Comparison of ENCODE assay signal across 27 mouse cellular contexts in the genomic region with DNA sequence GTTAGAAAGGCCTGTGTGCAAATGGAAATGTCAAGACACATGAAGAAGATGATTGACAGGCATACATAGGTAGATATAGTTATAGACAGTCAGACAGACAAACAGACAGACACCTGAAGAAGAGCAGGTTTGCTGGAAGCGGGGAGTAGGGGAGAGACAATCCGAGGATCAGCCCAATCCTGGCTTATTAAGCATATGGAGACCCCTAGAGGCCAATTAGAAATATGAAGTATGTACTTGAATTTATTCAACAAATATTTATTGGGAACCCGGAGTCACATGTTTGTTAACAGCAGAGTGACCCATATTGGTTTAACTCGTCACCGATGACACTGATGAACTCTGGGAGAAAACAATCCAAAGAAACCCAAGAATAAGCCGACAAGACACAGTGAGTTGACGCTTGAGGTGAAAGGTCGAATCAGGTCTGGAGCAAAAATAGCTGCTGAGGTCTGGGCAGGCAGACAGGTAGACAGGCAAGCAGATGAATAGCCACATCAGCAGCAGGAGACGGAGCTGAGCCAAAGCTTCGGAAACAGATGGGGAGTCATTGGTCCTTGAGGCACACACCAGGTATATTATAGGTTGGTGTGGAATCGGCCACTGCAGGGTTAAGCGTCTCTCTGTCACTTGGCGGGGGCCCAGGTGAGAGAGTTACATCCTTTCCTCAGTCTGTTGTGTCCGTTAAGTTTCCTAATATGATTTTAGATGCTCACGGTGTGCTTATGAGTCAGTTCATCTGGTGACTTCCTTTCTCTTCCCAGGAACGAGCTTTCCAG. TPM values are rescaled to one million over a fixed set of nuclear protein-coding genes. Genes with fewer than 3 reads are reported as not detected.
DNase-seq lines count a peak whose midpoint lies in the region; ATAC-seq and TF ChIP-seq lines count a peak whose summit lies in the region.
"Had no signal": no experiment of that assay in that cellular context is flagged by ENCODE, and none has a peak within 500 bp of the region (broad histone marks: within the 10 kb centered on the region; RNA-seq: fewer than 3 reads in every experiment).

No protein-coding gene starts in this region.

- no peak overlapping the region for H3K4me3 ChIP-seq in heart, postnatal 0 days (ENCODE audit: low read depth, low read length)
- H3K4me3 ChIP-seq in midbrain, postnatal 0 days (ENCODE audit: low read depth, low read length), result no peak overlapping the region
- no peak overlapping the region for H3K4me3 ChIP-seq in midbrain, embryonic 16.5 days (ENCODE audit: low read depth, low read length)
- H3K4me3 ChIP-seq: embryonic facial prominence, embryonic 12.5 days; erythroblast, embryonic 14.5 days; forebrain, embryonic 15.5 days; heart, embryonic 13.5 days; limb, embryonic 10.5 days; lung, embryonic 15.5 days; midbrain, embryonic 12.5 days; neural tube, embryonic 13.5 days had no signal

- TF ChIP-seq CTCF in heart, postnatal 0 days (IDR thresholded peaks at IDR 0.05; ENCODE audit: low read depth), result 0 out of 2 replicates have a peak, but pooled peaks have one; percentile 8
- TF ChIP-seq CTCF in midbrain, postnatal 0 days (IDR thresholded peaks at IDR 0.05), result peak; percentile 22; the same call in 1 of the 2 replicates

- no peak for TF ChIP-seq EP300 in heart, postnatal 0 days (IDR thresholded peaks at IDR 0.05; ENCODE audit: low read depth)

- H3K27ac ChIP-seq in heart, postnatal 0 days (ENCODE audit: low read depth), result no peak overlapping the region
- H3K27ac ChIP-seq in midbrain, postnatal 0 days (ENCODE audit: low read depth, low read length), result no peak overlapping the region
- H3K27ac ChIP-seq in midbrain, embryonic 16.5 days (ENCODE audit: low read length), result no peak overlapping the region
- H3K27ac ChIP-seq: embryonic facial prominence, embryonic 12.5 days; forebrain, embryonic 15.5 days; heart, embryonic 13.5 days; hindbrain, postnatal 0 days; limb, embryonic 10.5 days; lung, embryonic 15.5 days; midbrain, embryonic 12.5 days; neural tube, embryonic 13.5 days had no signal

- no peak for ATAC-seq in heart, postnatal 0 days (ENCODE audit: insufficient read depth, low read depth)
- ATAC-seq in midbrain, postnatal 0 days (ENCODE audit: low FRiP score), result no peak
- no peak for ATAC-seq in midbrain, embryonic 16.5 days
- ATAC-seq: forebrain, embryonic 15.5 days; hindbrain, postnatal 0 days; intestine, postnatal 0 days had no signal

- no peak overlapping the region for H3K4me2 ChIP-seq in heart, postnatal 0 days (ENCODE audit: low read depth, low read length)
- no peak overlapping the region for H3K4me2 ChIP-seq in midbrain, postnatal 0 days (ENCODE audit: low read depth, low read length, poor library complexity, severe bottlenecking)
- no peak overlapping the region for H3K4me2 ChIP-seq in midbrain, embryonic 16.5 days (ENCODE audit: low read length)
- H3K4me2 ChIP-seq: embryonic facial prominence, embryonic 12.5 days; forebrain, embryonic 15.5 days; heart, embryonic 13.5 days; liver, embryonic 11.5 days; lung, embryonic 15.5 days; midbrain, embryonic 12.5 days; neural tube, embryonic 13.5 days had no signal

- DNase-seq in cerebellum, adult 11-12 months, result peak; percentile 48
- no peak for DNase-seq in cerebellum, postnatal 4 days (ENCODE audit: low spot score in 2 of 2)
- DNase-seq in heart, postnatal 0 days (ENCODE audit: low spot score), result no peak
- DNase-seq in heart, postnatal 4 days, result no peak
- DNase-seq in midbrain, postnatal 0 days (ENCODE audit: low spot score), result no peak
- no peak for DNase-seq in Muller cell, postnatal 12 days (ENCODE audit: inconsistent ontology term)
- DNase-seq in testis, postnatal 10 days (ENCODE audit: low spot score), result no peak
- DNase-seq: adrenal gland, adult 2 months; gastrocnemius, postnatal 36 days; kidney, postnatal 10 days; right cerebral cortex, adult 18-20 months; thymus, postnatal 25 days had no signal

- no peaks in the 10 kb centered on the region for H3K27me3 ChIP-seq in heart, postnatal 0 days (ENCODE audit: control insufficient read depth, insufficient read depth, low read length)
- H3K27me3 ChIP-seq in midbrain, postnatal 0 days (ENCODE audit: insufficient read depth, low read length), result no peaks in the 10 kb centered on the region
- H3K27me3 ChIP-seq in midbrain, embryonic 16.5 days (ENCODE audit: control insufficient read depth, insufficient read depth, low read depth, low read length), result no peaks in the 10 kb centered on the region
- H3K27me3 ChIP-seq: embryonic facial prominence, embryonic 12.5 days; forebrain, embryonic 15.5 days; heart, embryonic 13.5 days; lung, embryonic 15.5 days; midbrain, embryonic 12.5 days had no signal

- H3K4me1 ChIP-seq in heart, postnatal 0 days (ENCODE audit: control insufficient read depth, insufficient read depth), result no peaks in the 10 kb centered on the region
- no peaks in the 10 kb centered on the region for H3K4me1 ChIP-seq in midbrain, postnatal 0 days (ENCODE audit: insufficient read depth, low read length)
- H3K4me1 ChIP-seq in midbrain, embryonic 16.5 days (ENCODE audit: control insufficient read depth, insufficient read depth, low read length), result no peaks in the 10 kb centered on the region; the same call in 1 of the 2 replicates
- H3K4me1 ChIP-seq: embryonic facial prominence, embryonic 12.5 days; forebrain, embryonic 15.5 days; limb, embryonic 10.5 days; lung, embryonic 15.5 days; midbrain, embryonic 12.5 days; neural tube, embryonic 13.5 days had no signal

- no peaks in the 10 kb centered on the region for H3K9me3 ChIP-seq in heart, postnatal 0 days (replicated peaks; ENCODE audit: control insufficient read depth, low read length)
- H3K9me3 ChIP-seq in midbrain, postnatal 0 days (ENCODE audit: low read length), result no peaks in the 10 kb centered on the region
- peaks cover 3% of the 10 kb centered on the region; the same call in 1 of the 2 replicates for H3K9me3 ChIP-seq in midbrain, embryonic 16.5 days (replicated peaks; ENCODE audit: control insufficient read depth, low read length, poor library complexity, severe bottlenecking)
- H3K9me3 ChIP-seq: embryonic facial prominence, embryonic 12.5 days; forebrain, embryonic 15.5 days; heart, embryonic 13.5 days; limb, embryonic 10.5 days; lung, embryonic 15.5 days; midbrain, embryonic 12.5 days had no signal

- H3K9ac ChIP-seq in heart, postnatal 0 days (replicated peaks; ENCODE audit: low read depth, low read length), result no peak overlapping the region
- no peak overlapping the region for H3K9ac ChIP-seq in midbrain, postnatal 0 days (replicated peaks; ENCODE audit: low read length, poor library complexity, severe bottlenecking)
- H3K9ac ChIP-seq in midbrain, embryonic 16.5 days (ENCODE audit: low read depth, low read length), result no peak overlapping the region
- H3K9ac ChIP-seq: embryonic facial prominence, embryonic 12.5 days; forebrain, embryonic 15.5 days; heart, embryonic 13.5 days; lung, embryonic 15.5 days; midbrain, embryonic 12.5 days; neural tube, embryonic 13.5 days had no signal

- 74% methylated on average over 16 of the region's 16 CpGs for WGBS in heart, postnatal 0 days
- 87% methylated on average over 16 of the region's 16 CpGs for WGBS in midbrain, postnatal 0 days
- 88% methylated on average over 16 of the region's 16 CpGs for WGBS in midbrain, embryonic 16.5 days

- H3K36me3 ChIP-seq in heart, postnatal 0 days (replicated peaks; ENCODE audit: control insufficient read depth, insufficient read depth, low read length), result no peaks in the 10 kb centered on the region
- H3K36me3 ChIP-seq in midbrain, postnatal 0 days (ENCODE audit: insufficient read depth, low read length), result no peaks in the 10 kb centered on the region
- no peaks in the 10 kb centered on the region for H3K36me3 ChIP-seq in midbrain, embryonic 16.5 days (ENCODE audit: control insufficient read depth, insufficient read depth, low read length)
- H3K36me3 ChIP-seq: embryonic facial prominence, embryonic 12.5 days; forebrain, embryonic 15.5 days; heart, embryonic 13.5 days; limb, embryonic 10.5 days; lung, embryonic 15.5 days; midbrain, embryonic 12.5 days; neural tube, embryonic 13.5 days had no signal

RNA-seq across cellular contexts. Expression of a gene that starts 10.1 kb away (rescaled TPM):
- total RNA-seq in heart, postnatal 0 days (2014; rRNA removed; ENCODE audit: low replicate concordance), result 6.8 and 9.0 TPM in 2 replicates
- polyA plus RNA-seq in heart, postnatal 0 days (2015; fragmentation: Nextera tagmentation; extraction: Ambion mirVana), result 25.0 and 32.0 TPM in 2 replicates
- 10 to 100 TPM; 43.2 to 48.2 TPM for total RNA-seq in heart, postnatal 4 days (2021)
- total RNA-seq in midbrain, postnatal 0 days (2014; rRNA removed), result 8.9 and 17.8 TPM in 2 replicates
- 28.9 and 35.0 TPM in 2 replicates for polyA plus RNA-seq in midbrain, postnatal 0 days (2015; fragmentation: Nextera tagmentation; extraction: Ambion mirVana)
- polyA plus RNA-seq in midbrain, embryonic 16.5 days (2015; fragmentation: Nextera tagmentation; extraction: Ambion mirVana), result 31.2 and 32.2 TPM in 2 replicates

RNA-seq across cellular contexts. Expression of a gene that starts 29.0 kb away (rescaled TPM):
- not detected in 2 replicates for total RNA-seq in heart, postnatal 0 days (2014; rRNA removed; ENCODE audit: low replicate concordance)
- not detected in 2 replicates for polyA plus RNA-seq in heart, postnatal 0 days (2015; fragmentation: Nextera tagmentation; extraction: Ambion mirVana)
- total RNA-seq in heart, postnatal 4 days (2021), result not detected
- not detected in 2 replicates for total RNA-seq in midbrain, postnatal 0 days (2014; rRNA removed)
- not detected in 2 replicates for polyA plus RNA-seq in midbrain, postnatal 0 days (2015; fragmentation: Nextera tagmentation; extraction: Ambion mirVana)
- polyA plus RNA-seq in midbrain, embryonic 16.5 days (2015; fragmentation: Nextera tagmentation; extraction: Ambion mirVana), result not detected in 2 replicates
- total RNA-seq: adrenal gland, adult 2 months; gastrocnemius, postnatal 36 days; hematopoietic stem cell, adult 5-6 weeks; hindbrain, postnatal 0 days; layer of hippocampus, adult 8-10 months; left cerebral cortex, adult 18-20 months had no signal
- polyA plus RNA-seq: adrenal gland, adult 2 months; embryonic facial prominence, embryonic 12.5 days; erythroblast, embryonic 14.5 days; forebrain, embryonic 15.5 days; heart, embryonic 13.5 days; hindbrain, postnatal 0 days; intestine, postnatal 0 days; liver, embryonic 11.5 days; midbrain, embryonic 12.5 days; neural tube, embryonic 13.5 days had no signal
